Mouse (Mus musculus) limb, embryonic 11.5 days (tissue): ENCODE data around the gene Krtap5-1. TPM values are rescaled to one million over a fixed set of nuclear protein-coding genes. Genes with fewer than 3 reads are reported as not detected.
A peak's percentile ranks its signal among the peaks of the same experiment; 100 is the strongest.
"Not testable (repeated sequence)": the region's sequence is repeated elsewhere in the genome, so short reads cannot be mapped to it uniquely, and the experiment has no call there.

Experiments used
- ATAC-seq: fragments of 200-750 bp; cut with Nextera tagmentation; 2 replicates; pipeline ENCODE4 v1.8.0; 2017; ENCODE audit warnings: low read depth; ENCODE audit not compliant: insufficient number of reproducible peaks, low FRiP score, low TSS enrichment
- DNase-seq: peaks from one replicate; pipeline ENCODE4 v3.0.0-alpha.2; 2015; ENCODE audit warnings: low spot score
- H3K27ac ChIP-seq: fragments of 300-500 bp; sonication (generic); replicated peaks from 2 replicates; pipeline ENCODE4 v1.5.1; 2014; ENCODE audit warnings: low read depth, mild to moderate bottlenecking, low read length
- H3K27me3 ChIP-seq: fragments of 300-500 bp; sonication (generic); 2 replicates; pipeline ENCODE4 v1.6.1; 2014; ENCODE audit warnings: mild to moderate bottlenecking, low read length, mixed read lengths; ENCODE audit not compliant: control insufficient read depth, insufficient read depth
- H3K36me3 ChIP-seq: fragments of 300-500 bp; sonication (generic); 2 replicates; pipeline ENCODE4 v1.6.1; 2014; ENCODE audit warnings: mild to moderate bottlenecking, low read length, moderate library complexity, mixed read lengths; ENCODE audit not compliant: control insufficient read depth, insufficient read depth
- H3K4me1 ChIP-seq: fragments of 300-500 bp; sonication (generic); 2 replicates; pipeline ENCODE4 v1.6.1; 2014; ENCODE audit warnings: low read length, mixed read lengths; ENCODE audit not compliant: control insufficient read depth, insufficient read depth
- H3K4me2 ChIP-seq: fragments of 300-500 bp; sonication (generic); 2 replicates; pipeline ENCODE4 v1.6.1; 2014; ENCODE audit warnings: low read depth, mild to moderate bottlenecking, moderate library complexity; ENCODE audit not compliant: severe bottlenecking
- H3K4me3 ChIP-seq: fragments of 300-500 bp; sonication (generic); 2 replicates; pipeline ENCODE4 v1.5.1; 2014; ENCODE audit warnings: low read depth, low read length
- H3K9ac ChIP-seq: fragments of 300-500 bp; sonication (generic); 2 replicates; pipeline ENCODE4 v1.6.1; 2014; ENCODE audit warnings: mild to moderate bottlenecking, low read length
- H3K9me3 ChIP-seq: fragments of 300-500 bp; sonication (generic); 2 replicates; pipeline ENCODE4 v1.6.1; 2016; ENCODE audit warnings: low read length; ENCODE audit not compliant: control insufficient read depth
- whole genome bisulfite sequencing: fragments of 180-500 bp; shearing (Covaris S2); extraction: QIAGEN DNeasy Blood & Tissue Kit; methylation state at CpG from one replicate; pipeline ENCODE4 v1.1.7; 2014; 5-methylcytosine and 5-hydroxymethylcytosine counted together
- polyA plus RNA-seq: library from polyadenylated mRNA; unstranded; fragments of >200 nt; fragmentation: Nextera tagmentation; extraction: Ambion mirVana; gene quantifications from 2 replicates; pipeline ENCODE4 v1.2.1, GENCODE M21; 2014

Gene Krtap5-1
- polyA plus RNA-seq, 1 experiment from 2014 or later, result not detected

DNA sequence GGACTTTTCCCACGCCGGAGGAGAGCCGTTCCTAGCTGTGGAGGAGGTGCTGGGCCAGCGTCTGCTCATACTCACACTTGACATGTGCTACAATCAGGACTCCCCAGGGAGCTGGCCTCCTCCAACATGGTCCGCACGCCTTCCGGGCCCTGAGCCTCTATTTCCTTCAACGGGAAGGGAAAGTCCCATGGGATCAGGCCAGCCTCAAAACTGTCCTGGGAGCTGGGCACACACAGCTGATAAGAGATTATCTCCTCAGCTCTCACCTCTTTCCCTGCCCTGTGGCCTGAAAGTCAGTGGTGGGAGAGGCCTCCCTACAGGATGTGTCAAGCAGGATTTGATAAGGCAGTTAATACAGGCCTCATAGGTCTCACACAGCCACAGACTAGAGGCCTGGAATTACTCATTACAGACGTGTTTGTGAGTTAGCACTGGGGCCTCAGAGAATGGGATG is 33.4 kb upstream of the Krtap5-1 start:
- Histone ChIP-seq H3K36me3 (no peaks in the 10 kb centered on the region), H3K9me3 (no peaks in the 10 kb centered on the region), H3K4me3 (no peak overlapping the region), H3K4me1 (0 out of 2 replicates have a peak, but pooled peaks cover 10% of the 10 kb centered on the region), H3K27ac (no peak overlapping the region), H3K27me3 (no peaks in the 10 kb centered on the region), H3K4me2 (no peak overlapping the region), H3K9ac (no peak overlapping the region)
- WGBS, result 32% methylated on average over 9 of the region's 9 CpGs
- DNase-seq (no peak), ATAC-seq (no peak)

DNA sequence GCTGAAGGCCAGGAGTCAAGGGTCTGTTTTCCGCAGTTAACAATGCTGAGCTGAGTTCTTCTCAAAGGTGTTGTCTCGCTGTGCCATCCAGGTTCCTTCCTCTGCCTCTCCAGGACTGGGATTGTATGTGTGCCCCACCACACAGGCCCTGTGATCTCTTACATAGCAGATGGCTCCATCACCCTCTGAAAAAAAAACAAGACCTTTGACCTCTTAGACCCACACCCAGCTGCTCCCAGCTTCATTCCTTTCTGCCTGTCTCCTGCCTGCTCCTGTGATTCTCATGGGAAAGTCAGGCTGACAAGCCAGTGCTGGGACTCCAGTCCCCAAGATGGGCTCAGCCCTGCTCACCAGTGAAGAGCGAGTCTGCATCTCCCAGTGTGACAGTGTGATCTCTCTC is 31.6 kb upstream of the Krtap5-1 start:
- ATAC-seq (no peak), DNase-seq (no peak)
- H3K27ac ChIP-seq, result no peak overlapping the region
- no peak overlapping the region for H3K9ac ChIP-seq
- no peaks in the 10 kb centered on the region for H3K36me3 ChIP-seq
- H3K9me3 ChIP-seq, result no peaks in the 10 kb centered on the region
- peaks cover 9% of the 10 kb centered on the region; the same call in 1 of the 2 replicates for H3K4me1 ChIP-seq
- no peak overlapping the region for H3K4me3 ChIP-seq
- H3K4me2 ChIP-seq, result no peak overlapping the region
- 45% methylated on average over 3 of the region's 3 CpGs for WGBS
- H3K27me3 ChIP-seq, result no peaks in the 10 kb centered on the region

DNA sequence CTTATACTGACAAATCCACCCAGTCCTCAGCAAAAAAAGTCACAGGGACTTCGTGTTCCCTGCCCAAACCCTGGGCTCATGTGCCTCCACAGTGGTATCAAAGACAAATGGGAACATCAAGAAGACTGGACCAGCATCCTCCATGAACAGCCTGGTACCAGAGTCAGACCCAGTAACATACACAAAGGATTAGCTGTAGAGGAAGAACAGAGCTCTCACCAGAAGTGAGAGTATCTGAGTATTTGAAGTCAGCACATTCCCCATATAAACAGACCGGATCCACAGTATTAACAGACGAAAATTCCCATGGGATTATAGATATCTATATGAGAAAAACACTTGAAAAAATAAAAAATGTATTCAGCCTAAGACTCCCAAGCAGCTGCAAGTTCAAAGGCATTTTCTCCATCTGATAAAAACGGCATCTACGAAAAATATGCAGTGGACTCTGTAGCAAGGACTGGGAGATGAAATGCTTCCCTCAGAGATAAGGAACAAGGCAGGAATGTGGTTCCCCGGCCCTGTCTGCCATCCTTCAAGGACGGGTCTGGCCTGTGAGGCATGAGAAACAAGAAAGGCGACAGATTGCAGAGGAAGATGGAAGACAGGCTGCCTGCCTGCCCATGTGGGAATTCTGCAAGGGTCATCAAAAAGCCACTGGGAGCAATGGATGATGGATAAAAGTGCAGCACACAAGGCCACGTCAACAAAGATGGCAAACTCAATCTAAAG is 30.0 kb upstream of the Krtap5-1 start:
- Histone ChIP-seq H3K4me3 (no peak overlapping the region), H3K27ac (no peak overlapping the region), H3K4me2 (no peak overlapping the region), H3K4me1 (peaks cover 2% of the 10 kb centered on the region; the same call in 1 of the 2 replicates), H3K36me3 (no peaks in the 10 kb centered on the region), H3K27me3 (no peaks in the 10 kb centered on the region), H3K9ac (no peak overlapping the region), H3K9me3 (no peaks in the 10 kb centered on the region)
- DNase-seq (no peak), ATAC-seq (no peak)
- WGBS, result 41% methylated on average over 9 of the region's 9 CpGs

DNA sequence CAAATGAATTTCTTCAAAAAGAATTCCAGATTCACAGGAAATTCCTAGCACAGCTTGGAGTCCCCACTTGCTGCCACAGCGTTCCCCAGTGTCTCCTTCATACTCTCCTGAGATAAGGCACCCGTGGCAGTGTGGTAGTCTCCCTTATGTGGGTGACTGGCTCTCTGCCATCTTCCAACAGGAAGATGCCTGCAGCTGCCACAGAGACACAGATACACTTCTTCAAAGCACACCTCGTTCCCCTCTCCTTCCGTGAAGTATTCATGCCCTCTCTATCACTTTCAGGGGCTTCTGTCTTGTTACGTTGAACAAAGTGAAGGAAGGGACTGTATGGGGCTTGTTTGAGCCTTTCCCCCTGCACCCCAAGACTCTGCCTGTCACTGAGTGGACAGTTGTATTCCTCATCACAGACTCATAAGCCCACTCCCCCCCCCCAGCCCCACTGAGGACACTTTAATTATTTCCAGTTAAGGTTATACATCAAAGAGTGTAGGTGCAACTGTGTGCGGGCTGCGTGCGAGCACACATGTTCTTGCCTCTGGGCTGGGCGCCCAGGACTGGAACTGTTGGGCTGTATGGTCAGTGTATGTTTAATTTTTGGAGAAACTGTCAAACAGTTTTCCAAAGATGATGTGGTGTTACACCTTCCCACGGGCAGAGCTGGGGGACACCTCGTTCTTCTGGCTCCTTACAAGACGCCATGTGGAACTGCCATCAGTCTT is 26.6 kb upstream of the Krtap5-1 start:
- ATAC-seq (no peak), DNase-seq (no peak)
- WGBS, result 70% methylated on average over 12 of the region's 12 CpGs
- Histone ChIP-seq H3K4me2 (no peak overlapping the region), H3K27me3 (no peaks in the 10 kb centered on the region), H3K4me3 (no peak overlapping the region), H3K9me3 (no peaks in the 10 kb centered on the region), H3K27ac (no peak overlapping the region; the same call in none of the 2 replicates), H3K36me3 (no peaks in the 10 kb centered on the region), H3K9ac (no peak overlapping the region), H3K4me1 (peaks cover 8% of the 10 kb centered on the region; the same call in 1 of the 2 replicates)

DNA sequence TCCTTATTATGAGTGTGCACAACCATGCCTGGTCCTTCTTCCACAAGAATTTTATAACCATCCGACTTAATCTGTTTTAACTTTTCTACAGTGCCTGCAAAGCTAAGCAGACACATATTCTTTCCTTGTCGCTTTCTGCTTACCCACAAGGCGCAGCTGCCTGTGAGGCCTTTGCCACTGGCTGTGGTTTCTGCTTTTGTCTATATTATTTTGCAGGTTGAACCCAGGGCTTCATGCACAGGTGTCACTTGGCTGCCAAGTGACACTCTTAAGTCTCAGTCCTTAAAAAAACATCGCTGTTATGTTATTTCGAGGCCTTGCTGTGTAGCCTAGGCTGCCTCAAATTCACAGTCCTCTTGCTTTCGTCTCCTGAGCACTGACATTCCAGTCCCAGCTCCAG is 25.7 kb upstream of the Krtap5-1 start:
- no peaks in the 10 kb centered on the region for H3K36me3 ChIP-seq

DNA sequence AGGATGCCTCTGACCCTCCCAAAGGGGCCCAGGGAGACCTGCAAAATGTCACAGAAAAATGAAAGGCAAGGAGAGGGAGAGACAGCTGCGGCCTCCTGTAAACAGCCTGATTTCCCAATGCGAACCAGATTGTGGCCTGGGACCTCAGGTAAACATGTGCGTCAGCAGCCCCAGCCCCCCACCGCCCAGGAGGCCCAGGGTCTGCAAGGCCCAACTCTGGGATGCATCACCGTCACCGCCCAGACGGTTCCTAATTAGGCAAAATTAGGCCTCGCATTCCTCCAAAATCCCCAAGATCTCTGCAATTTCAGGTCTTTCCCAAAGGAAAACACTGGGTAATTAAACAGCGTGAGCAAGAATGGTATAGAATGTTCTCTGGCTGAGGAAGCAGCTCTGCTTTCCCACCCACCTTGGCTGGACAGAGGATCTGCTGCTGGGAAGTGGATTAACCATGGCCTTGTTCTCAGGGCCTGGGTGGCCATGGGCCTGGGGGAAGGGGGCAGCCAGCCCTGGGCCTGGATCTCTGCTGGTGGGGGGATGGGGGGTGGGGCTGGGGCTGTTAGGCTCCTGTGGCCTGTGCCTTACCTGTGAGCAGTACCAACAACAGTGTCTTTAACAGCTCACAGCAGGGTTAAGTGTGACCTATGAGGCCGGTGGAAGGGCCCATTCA is 24.9 kb upstream of the Krtap5-1 start:
- DNase-seq, H3K36me3 ChIP-seq, H3K27me3 ChIP-seq, H3K4me2 ChIP-seq, H3K9ac ChIP-seq, H3K4me1 ChIP-seq, H3K4me3 ChIP-seq, H3K9me3 ChIP-seq: not testable (repeated sequence)
- peak overlapping the region; percentile 53 for H3K27ac ChIP-seq
- WGBS, result 20% methylated on average over 3 of the region's 10 CpGs
- ATAC-seq, result peak; percentile 71

More for the DNA sequence above, 25.7 kb upstream of the Krtap5-1 start:
- Histone ChIP-seq H3K4me1 (peaks cover 8% of the 10 kb centered on the region; the same call in 1 of the 2 replicates), H3K4me3 (no peak overlapping the region), H3K9me3 (no peaks in the 10 kb centered on the region), H3K27me3 (no peaks in the 10 kb centered on the region), H3K9ac (no peak overlapping the region), H3K4me2 (no peak overlapping the region), H3K27ac (peak overlapping the region; percentile 61)
- DNase-seq, result no peak
- no peak for ATAC-seq
- 83% methylated on average over 6 of the region's 6 CpGs for WGBS

DNA sequence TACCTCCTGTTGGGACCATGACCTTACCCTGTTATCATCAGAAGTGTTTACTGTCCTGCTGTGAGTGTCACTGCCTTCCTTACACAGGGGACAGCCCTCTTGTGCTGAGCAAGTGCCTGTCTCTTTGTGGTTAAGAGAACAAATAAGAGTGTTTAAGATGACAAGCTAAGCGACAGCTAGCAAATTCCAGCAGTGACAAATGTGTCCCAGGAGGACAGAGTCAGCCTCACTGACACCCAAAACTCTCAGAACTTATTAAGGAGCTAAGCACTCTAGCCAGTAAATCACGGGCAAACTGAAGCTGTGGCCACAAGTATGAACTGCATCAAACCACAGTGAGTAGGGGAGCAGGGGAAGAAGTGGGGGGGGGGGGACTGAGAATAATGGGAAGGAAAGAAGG is 24.0 kb upstream of the Krtap5-1 start:
- no peak overlapping the region for H3K9ac ChIP-seq

DNA sequence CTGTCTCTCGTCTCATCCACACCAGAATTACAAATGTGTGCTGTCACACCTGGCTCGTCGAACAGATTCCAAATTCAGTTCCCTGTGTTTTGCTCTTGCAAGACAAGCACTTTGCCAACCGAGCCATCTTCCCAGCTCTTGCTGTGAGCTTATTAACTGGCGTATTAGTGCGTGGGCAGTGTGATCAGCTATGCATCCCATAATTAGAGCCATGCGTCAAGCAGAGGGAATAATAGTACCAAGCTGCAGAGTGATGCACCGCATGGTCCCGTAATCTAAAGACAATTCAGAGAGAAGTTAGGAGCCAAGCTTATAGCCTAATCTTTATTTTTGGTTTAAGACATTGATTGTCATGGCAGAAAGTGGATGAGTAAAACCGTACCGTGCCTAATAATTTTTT is 22.2 kb upstream of the Krtap5-1 start:
- Histone ChIP-seq H3K9ac (no peak overlapping the region), H3K9me3 (no peaks in the 10 kb centered on the region), H3K27me3 (no peaks in the 10 kb centered on the region), H3K4me2 (no peak overlapping the region), H3K27ac (no peak overlapping the region), H3K4me1 (peaks cover 10% of the 10 kb centered on the region; the same call in 1 of the 2 replicates), H3K36me3 (no peaks in the 10 kb centered on the region), H3K4me3 (no peak overlapping the region)
- ATAC-seq, result no peak
- no peak for DNase-seq
- 77% methylated on average over 11 of the region's 11 CpGs for WGBS

More for the DNA sequence above, 24.0 kb upstream of the Krtap5-1 start:
- no peak overlapping the region for H3K4me3 ChIP-seq
- H3K9me3 ChIP-seq, result no peaks in the 10 kb centered on the region
- no peak overlapping the region for H3K4me2 ChIP-seq
- 28% methylated on average over 2 of the region's 2 CpGs for WGBS
- no peak for ATAC-seq
- peaks cover 10% of the 10 kb centered on the region; the same call in 1 of the 2 replicates for H3K4me1 ChIP-seq
- H3K27ac ChIP-seq, result peak overlapping the region; percentile 31
- DNase-seq, result no peak
- H3K27me3 ChIP-seq, result no peaks in the 10 kb centered on the region
- no peaks in the 10 kb centered on the region for H3K36me3 ChIP-seq
